Mouse (Mus musculus): ENCODE measurements at regions not wholly inside any gene's neighbourhood (a gene's known extent, or its start where the extent isn't known, plus 50 kb on each side); places are given as distances from the start of the nearest gene placed in this dataset.

DNA sequence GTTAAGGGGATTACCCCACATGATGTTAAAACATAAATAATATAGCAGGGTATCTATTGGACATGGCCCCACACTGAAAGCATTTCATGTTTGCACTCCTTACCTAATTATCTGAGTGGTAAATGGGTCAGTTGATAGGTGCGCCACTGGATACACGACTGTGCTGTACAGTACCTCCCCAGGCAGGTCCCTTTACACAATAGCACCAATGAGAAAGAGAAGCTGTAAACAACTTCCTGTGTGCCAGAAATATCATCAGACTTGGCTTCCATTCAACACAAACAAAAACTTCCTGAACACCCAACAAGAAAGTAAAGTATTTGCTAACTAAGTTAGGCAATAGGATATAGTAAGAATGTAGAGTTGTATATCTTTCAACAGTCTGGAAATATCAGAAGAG, 76.3 kb upstream of the Tigd2 start:
- TF ChIP-seq CTCF (IDR thresholded peaks at IDR 0.05; ENCODE audit: low read depth, low read length) (no peak), POLR2A (IDR thresholded peaks at IDR 0.05; ENCODE audit: extremely low read depth, insufficient read depth, low read length) (no peak)
